Mouse (Mus musculus) splenic B cell, adult 2 months (primary cell): ENCODE results near the gene Tmem108.

Source experiments
- DNase-seq: peaks from one replicate; pipeline ENCODE4 v3.0.0-alpha.2; 2011; ENCODE audit warnings: low read depth, low spot score
- H3K27me3 ChIP-seq: 2 replicates; pipeline ENCODE4 v1.6.1; 2012; ENCODE audit warnings: mild to moderate bottlenecking, low read length, moderate library complexity, mixed read lengths; ENCODE audit not compliant: control insufficient read depth, poor library complexity, insufficient read depth, severe bottlenecking
- H3K36me3 ChIP-seq: 2 replicates; pipeline ENCODE4 v1.6.1; 2012; ENCODE audit warnings: mild to moderate bottlenecking, low read length, moderate library complexity, mixed read lengths; ENCODE audit not compliant: control insufficient read depth, poor library complexity, insufficient read depth, severe bottlenecking

The Tmem108 gene

GRCm38 (mm10) chr9:103494346-103495020 lies 267.2 kb downstream of the Tmem108 start:
- H3K27me3 ChIP-seq, result no peaks in the 10 kb centered on the region
- H3K36me3 ChIP-seq, result no peaks in the 10 kb centered on the region
- peak; percentile 75 for DNase-seq

DNA sequence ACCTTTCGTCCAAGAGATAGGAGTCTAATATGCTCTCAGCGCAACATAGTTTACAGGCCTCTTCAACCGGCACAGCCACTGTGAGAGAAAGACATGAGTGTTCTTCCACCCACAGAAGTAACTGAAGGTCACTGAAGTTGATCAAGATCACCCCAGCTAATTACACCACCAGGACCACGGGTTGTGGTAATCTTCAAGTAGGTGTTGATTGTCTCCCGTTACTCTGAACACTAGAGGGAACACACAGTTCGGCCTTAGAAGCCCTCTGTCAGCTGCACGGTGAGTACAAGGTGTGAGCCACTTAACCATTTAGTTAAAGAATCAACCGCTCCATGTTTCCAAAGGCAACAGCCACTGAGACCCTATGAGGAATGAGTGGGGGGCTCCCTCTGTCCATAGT lies 269.7 kb downstream of the Tmem108 start:
- no peak for DNase-seq
- no peaks in the 10 kb centered on the region for H3K36me3 ChIP-seq

GRCm38 (mm10) chr9:103490439-103490838 lies 271.2 kb downstream of the Tmem108 start:
- no peaks in the 10 kb centered on the region for H3K36me3 ChIP-seq
- no peaks in the 10 kb centered on the region for H3K27me3 ChIP-seq
- peak; percentile 87 for DNase-seq

More for the DNA sequence above, 269.7 kb downstream of the Tmem108 start:
- H3K27me3 ChIP-seq, result no peaks in the 10 kb centered on the region

GRCm38 (mm10) chr9:103489883-103490282 lies 271.8 kb downstream of the Tmem108 start:
- H3K27me3 ChIP-seq, result no peaks in the 10 kb centered on the region
- peak; percentile 89 for DNase-seq
- no peaks in the 10 kb centered on the region for H3K36me3 ChIP-seq

DNA sequence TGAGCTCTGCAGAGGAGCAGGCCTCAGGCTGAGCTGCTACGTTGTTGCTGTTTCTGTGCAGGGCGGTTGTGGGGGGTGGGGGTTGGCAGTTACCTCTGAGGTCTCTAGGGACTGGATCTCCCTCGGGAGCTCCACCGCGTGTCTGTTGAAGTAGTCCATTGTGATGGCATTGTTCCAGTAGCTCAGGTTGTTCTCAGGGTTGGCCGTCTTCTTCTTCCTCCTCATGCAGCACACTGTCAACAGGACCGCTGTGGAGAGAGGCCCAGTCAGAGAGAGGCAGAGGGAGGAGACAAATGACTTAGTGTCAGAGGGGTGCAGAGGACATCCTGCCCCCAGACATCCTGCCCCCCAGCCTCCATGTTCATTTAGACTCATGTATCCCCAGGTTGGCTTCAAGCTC lies 272.5 kb downstream of the Tmem108 start:
- Histone ChIP-seq H3K27me3 (no peaks in the 10 kb centered on the region), H3K36me3 (no peaks in the 10 kb centered on the region)
- DNase-seq, result peak; percentile 90

DNA sequence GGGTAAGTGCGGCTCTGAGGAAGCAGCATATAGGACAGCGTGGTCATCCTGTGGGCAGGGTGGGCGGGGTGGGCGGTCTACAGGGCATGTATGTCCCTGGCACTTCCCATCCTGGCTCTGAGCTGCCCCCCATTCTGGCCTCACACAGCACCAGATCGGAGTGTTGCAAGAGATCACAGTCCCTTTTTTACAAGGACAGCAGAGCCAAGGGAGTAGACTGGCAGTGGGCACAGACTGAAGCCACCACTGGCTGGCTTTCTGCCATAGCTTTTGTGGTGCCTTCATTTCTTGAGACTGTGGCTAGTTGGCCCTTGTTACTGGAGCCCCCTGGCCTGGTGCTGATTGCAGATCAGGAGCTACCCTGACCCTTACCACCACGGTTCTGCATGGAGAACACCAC lies 275.4 kb downstream of the Tmem108 start:
- DNase-seq, result no peak
- H3K27me3 ChIP-seq, result no peaks in the 10 kb centered on the region
- H3K36me3 ChIP-seq, result no peaks in the 10 kb centered on the region

GRCm38 (mm10) chr9:103485606-103486005 lies 276.0 kb downstream of the Tmem108 start:
- H3K36me3 ChIP-seq, result no peaks in the 10 kb centered on the region
- DNase-seq, result no peak
- no peaks in the 10 kb centered on the region for H3K27me3 ChIP-seq

GRCm38 (mm10) chr9:103480603-103481220 lies 280.9 kb downstream of the Tmem108 start:
- Histone ChIP-seq H3K36me3 (no peaks in the 10 kb centered on the region), H3K27me3 (no peaks in the 10 kb centered on the region; the same call in 1 of the 2 replicates)
- no peak for DNase-seq

DNA sequence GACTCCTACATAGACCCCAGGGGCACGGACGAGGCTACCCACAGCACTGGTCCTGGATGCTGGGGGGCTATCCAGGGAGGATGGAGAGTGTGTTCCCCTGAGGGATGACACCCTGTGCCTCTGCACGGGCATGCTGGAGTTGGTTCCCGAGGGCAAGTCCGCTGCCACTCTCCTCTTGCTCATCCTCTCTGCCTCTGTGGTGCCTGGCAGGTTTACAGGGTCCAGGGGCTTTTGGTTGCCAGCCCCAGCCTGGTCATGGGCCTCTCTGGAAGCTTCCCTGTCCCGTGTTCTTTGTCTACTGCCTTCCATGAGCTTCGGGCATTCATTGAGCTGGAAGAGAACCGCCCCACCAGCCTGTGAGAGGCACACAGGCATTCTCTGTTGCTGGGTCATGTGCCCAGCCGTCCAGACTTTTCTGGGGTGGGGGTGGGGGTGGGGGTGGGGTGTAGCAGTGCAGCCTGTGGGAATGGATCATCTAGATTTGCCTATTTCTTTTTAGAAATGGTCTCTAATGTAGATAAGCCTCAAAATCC lies 281.5 kb downstream of the Tmem108 start, which contains the start of gene Bfsp2:
Gene Bfsp2, minus strand, starts transcription at position 377 of the 533 bp plus-strand sequence.
- H3K27me3 ChIP-seq, result no peaks in the 10 kb centered on the region; the same call in 1 of the 2 replicates
- no peaks in the 10 kb centered on the region for H3K36me3 ChIP-seq
- DNase-seq, result no peak

DNA sequence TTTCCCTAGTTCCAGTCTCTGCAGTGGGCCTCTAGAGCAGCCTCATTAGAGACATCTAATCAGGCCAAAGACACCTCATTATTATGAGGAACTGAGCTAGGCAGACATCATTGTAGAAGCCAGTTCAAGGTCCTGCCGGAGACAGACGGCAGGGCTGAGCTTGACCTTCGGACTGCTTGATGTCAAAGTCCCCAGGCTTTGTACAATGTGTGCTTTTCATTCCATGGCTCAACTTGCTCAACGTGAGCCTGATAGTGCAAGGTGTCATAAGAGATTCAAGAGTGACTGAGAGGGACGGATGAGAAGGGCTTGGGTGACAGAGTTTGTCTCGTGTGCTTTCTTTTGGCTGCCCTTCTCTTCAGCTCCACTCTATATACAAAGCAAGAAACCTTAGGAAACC lies 286.2 kb downstream of the Tmem108 start:
- DNase-seq, result no peak
- Histone ChIP-seq H3K27me3 (no peaks in the 10 kb centered on the region; the same call in 1 of the 2 replicates), H3K36me3 (no peaks in the 10 kb centered on the region)

DNA sequence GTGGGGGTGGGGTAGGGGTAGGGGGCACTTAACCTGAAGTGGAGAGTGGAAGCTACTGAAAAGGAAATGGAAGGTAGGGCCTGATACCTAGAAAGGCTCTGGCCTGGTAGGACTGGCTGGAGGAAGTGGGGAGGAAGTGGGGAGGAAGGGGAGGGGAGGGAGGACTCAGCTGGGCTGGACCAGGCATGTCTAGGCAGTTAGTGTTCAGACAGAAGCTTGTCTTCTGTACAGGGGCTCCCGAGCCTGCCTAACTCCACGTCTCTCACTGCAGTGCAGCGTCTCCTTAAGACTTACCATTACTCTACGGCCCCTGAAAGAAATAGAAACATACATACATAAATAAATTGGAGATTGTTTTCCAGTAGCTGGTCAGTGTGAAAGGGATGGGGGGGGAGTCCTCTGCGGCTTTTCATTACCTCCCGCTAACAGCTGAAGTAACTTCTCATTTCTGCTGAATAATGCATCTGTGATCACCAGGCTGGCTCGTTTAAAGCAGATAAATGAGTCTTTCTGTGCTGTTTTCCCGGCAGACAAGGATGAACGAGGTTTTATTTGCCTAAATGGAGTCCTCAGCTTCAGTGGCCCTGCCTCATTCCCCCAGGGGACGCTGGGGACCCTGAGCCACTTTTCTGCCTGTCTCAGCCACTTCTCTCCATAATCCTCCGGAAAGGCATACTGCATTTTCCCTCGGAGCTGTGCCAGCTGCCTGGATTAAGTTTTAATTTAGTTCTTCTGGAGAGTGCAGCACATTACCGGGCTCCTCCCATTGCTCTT lies 287.5 kb downstream of the Tmem108 start:
- peak; percentile 62 for DNase-seq
- H3K27me3 ChIP-seq, result no peaks in the 10 kb centered on the region; the same call in 1 of the 2 replicates
- H3K36me3 ChIP-seq, result no peaks in the 10 kb centered on the region

GRCm38 (mm10) chr9:103471784-103472183 lies 289.9 kb downstream of the Tmem108 start:
- DNase-seq, result no peak
- Histone ChIP-seq H3K36me3 (no peaks in the 10 kb centered on the region), H3K27me3 (no peaks in the 10 kb centered on the region)

DNA sequence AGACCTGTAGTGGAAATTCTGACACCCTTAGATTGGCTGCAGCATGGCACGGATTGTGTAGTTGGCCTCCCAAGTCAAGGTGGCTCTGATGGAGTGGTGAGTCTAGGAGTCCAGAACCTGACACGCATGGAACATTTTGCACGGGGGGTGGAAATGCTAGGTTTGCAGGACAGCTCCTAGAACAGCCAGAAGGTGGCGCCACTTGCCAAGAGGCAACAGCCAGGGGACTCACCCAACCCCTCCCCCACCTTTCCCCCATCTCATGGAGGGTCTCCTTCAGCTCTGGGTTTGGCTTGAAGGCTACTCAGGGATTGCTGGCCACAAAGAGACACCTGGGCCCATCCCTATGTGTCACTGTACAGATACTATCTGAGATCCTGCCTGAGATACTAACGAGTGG lies 292.1 kb downstream of the Tmem108 start:
- Histone ChIP-seq H3K27me3 (no peaks in the 10 kb centered on the region), H3K36me3 (no peaks in the 10 kb centered on the region)
- peak; percentile 70 for DNase-seq

DNA sequence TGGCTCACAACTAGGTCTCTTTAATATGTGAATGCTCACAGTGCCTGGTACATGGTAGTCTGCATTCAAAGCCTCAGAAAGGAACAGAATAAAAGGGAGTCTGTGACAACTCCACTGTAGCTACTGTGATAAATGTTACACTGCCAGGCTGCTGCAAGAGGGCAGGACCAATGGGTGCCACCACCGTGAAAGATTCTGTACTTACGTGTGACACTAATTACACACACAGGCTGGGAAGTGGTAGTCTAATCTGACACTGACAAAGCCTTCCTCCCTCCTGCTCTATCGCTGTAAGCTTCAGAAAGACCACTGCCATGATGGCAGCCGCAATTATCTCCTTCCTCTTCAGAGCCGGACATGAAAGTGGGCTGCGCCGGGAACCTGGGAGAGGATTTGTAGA lies 292.7 kb downstream of the Tmem108 start:
- H3K27me3 ChIP-seq, result no peaks in the 10 kb centered on the region
- H3K36me3 ChIP-seq, result no peaks in the 10 kb centered on the region
- no peak for DNase-seq
